Mouse (Mus musculus): ENCODE results near the gene Me3. TPM values are rescaled to one million over a fixed set of nuclear protein-coding genes. Genes with fewer than 3 reads are reported as not detected.

Gene Me3
- total RNA-seq, 2 experiments from 2014 or later: 86.7 to 87.4 TPM

- no peak for DNase-seq
Measured at GRCm38 (mm10) chr7:89833521-89833920, 201.3 kb downstream of the Me3 start.

- DNase-seq: no peak
Measured at GRCm38 (mm10) chr7:89835566-89835965, 203.4 kb downstream of the Me3 start.

- DNase-seq: no peak
Measured at GRCm38 (mm10) chr7:89836676-89837075, 204.5 kb downstream of the Me3 start.

- no peak for DNase-seq
Measured at GRCm38 (mm10) chr7:89837841-89838240, 205.6 kb downstream of the Me3 start.

- DNase-seq: no peak
Measured at GRCm38 (mm10) chr7:89839721-89840120, 207.5 kb downstream of the Me3 start.

GRCm38 (mm10) chr7:89841670-89842403, 209.6 kb downstream of the Me3 start:
- peak; percentile 77 to 87 for DNase-seq

GRCm38 (mm10) chr7:89842404-89842715, 210.2 kb downstream of the Me3 start:
- no peak for DNase-seq

GRCm38 (mm10) chr7:89843121-89843520, 210.9 kb downstream of the Me3 start:
- DNase-seq: no peak

GRCm38 (mm10) chr7:89843533-89843932, 211.3 kb downstream of the Me3 start:
- no peak for DNase-seq

GRCm38 (mm10) chr7:89845669-89846068, 213.5 kb downstream of the Me3 start:
- DNase-seq: no peak

GRCm38 (mm10) chr7:89850510-89850909, 218.3 kb downstream of the Me3 start:
- no peak for DNase-seq

- DNase-seq: no peak
Measured at GRCm38 (mm10) chr7:89852158-89853095, 220.2 kb downstream of the Me3 start.

- no peak for DNase-seq
Measured at GRCm38 (mm10) chr7:89853131-89853530, 220.9 kb downstream of the Me3 start.

GRCm38 (mm10) chr7:89855196-89855595, 223.0 kb downstream of the Me3 start:
- no peak for DNase-seq

GRCm38 (mm10) chr7:89856440-89857217, 224.4 kb downstream of the Me3 start:
- DNase-seq: no peak

GRCm38 (mm10) chr7:89864769-89865168, 232.6 kb downstream of the Me3 start:
- no peak for DNase-seq

GRCm38 (mm10) chr7:89867221-89867620, 235.0 kb downstream of the Me3 start:
- DNase-seq: no peak

- DNase-seq: no peak
Measured at GRCm38 (mm10) chr7:89879686-89880085, 247.5 kb downstream of the Me3 start.

GRCm38 (mm10) chr7:89884551-89884950, 252.4 kb downstream of the Me3 start:
- DNase-seq: no peak

- no peak for DNase-seq
Measured at GRCm38 (mm10) chr7:89891412-89891811, 259.2 kb downstream of the Me3 start.

GRCm38 (mm10) chr7:89891856-89892255, 259.7 kb downstream of the Me3 start:
- no peak for DNase-seq

GRCm38 (mm10) chr7:89903007-89903406, 270.8 kb downstream of the Me3 start:
- no peak for DNase-seq

Measured in layer of hippocampus, postnatal 36 days (tissue).